Mouse (Mus musculus) liver, postnatal 0 days (tissue): ENCODE measurements around the gene 9930021J03Rik.

Source experiments
- CTCF ChIP-seq: sonication (generic); IDR thresholded peaks from 2 replicates; pipeline ENCODE4 v1.5.1; 2016; ENCODE audit warnings: antibody characterized with exemption, low read depth
- EP300 ChIP-seq: IDR thresholded peaks from 2 replicates; pipeline ENCODE4 v1.6.1; 2016; ENCODE audit warnings: antibody characterized with exemption, low read depth, mild to moderate bottlenecking

DNA sequence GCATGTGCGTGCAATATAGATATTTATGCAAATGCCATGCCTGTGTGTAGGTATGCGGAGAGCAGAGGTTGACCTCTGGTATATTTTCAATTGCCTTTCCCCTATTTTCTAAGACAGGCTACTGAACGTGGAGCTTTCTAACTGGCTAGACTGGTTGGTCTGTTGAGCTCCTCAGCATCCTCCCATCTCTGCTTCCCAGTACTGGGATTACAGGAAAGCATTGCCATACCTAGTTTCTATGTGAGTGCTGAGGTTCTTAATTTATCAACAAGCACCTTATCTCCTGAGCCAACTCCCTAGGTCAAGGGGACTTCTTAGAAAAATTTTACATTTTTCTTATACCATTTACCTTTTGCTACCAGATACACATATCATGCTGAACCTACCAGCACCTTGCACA, 8.4 kb downstream of the 9930021J03Rik start:
- TF ChIP-seq CTCF (no peak), EP300 (no peak)
